20 mouse cellular contexts compared by ENCODE assay signal in the genomic region with DNA sequence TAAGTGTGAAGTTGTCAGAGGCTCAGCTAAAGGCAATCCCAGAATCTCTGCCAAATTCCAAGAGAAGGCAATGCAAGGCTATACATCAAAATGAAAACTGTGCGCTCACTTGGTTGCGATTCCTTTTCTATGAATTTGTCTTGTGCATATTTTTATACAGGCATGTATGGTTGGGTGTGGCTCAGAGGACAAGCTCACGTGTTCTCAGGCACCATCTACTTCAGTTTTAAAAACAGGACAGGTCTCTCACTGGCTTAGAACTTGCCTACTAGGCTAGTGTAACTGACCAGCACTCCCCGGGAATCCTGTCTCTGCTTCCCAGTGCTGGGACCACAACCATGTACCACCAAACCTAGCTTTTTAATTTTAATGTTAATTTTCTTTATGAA. TPM values are rescaled to one million over a fixed set of nuclear protein-coding genes. Genes with fewer than 3 reads are reported as not detected.
DNase-seq lines count a peak whose midpoint lies in the region; ATAC-seq and TF ChIP-seq lines count a peak whose summit lies in the region.
"Had no signal": no experiment of that assay in that cellular context is flagged by ENCODE, and none has a peak within 500 bp of the region (broad histone marks: within the 10 kb centered on the region; RNA-seq: fewer than 3 reads in every experiment).

No protein-coding gene starts in this region.

- no peak overlapping the region for H3K9ac ChIP-seq in forebrain, embryonic 13.5 days
- H3K9ac ChIP-seq in forebrain, embryonic 14.5 days (ENCODE audit: low read length), result no peak overlapping the region
- no peak overlapping the region for H3K9ac ChIP-seq in hindbrain, embryonic 16.5 days (ENCODE audit: low read depth, low read length)
- H3K9ac ChIP-seq: embryonic facial prominence, embryonic 13.5 days; heart, embryonic 12.5 days; limb, embryonic 13.5 days; midbrain, embryonic 15.5 days had no signal

- 78% methylated on average over 4 of the region's 4 CpGs for WGBS in forebrain, embryonic 13.5 days
- WGBS in forebrain, embryonic 14.5 days, result 77% methylated on average over 4 of the region's 4 CpGs
- WGBS in hindbrain, embryonic 16.5 days, result 82% methylated on average over 4 of the region's 4 CpGs
- 81% methylated on average over 4 of the region's 4 CpGs for WGBS in hindbrain, embryonic 10.5 days

- peaks cover 7% of the 10 kb centered on the region for H3K4me1 ChIP-seq in forebrain, embryonic 13.5 days
- no peaks in the 10 kb centered on the region for H3K4me1 ChIP-seq in forebrain, embryonic 14.5 days (ENCODE audit: control insufficient read depth, insufficient read depth, low read length)
- H3K4me1 ChIP-seq in hindbrain, embryonic 16.5 days (ENCODE audit: control insufficient read depth, insufficient read depth, low read depth, low read length), result peaks cover 4% of the 10 kb centered on the region
- H3K4me1 ChIP-seq in hindbrain, embryonic 10.5 days (replicated peaks), result no peaks in the 10 kb centered on the region
- H3K4me1 ChIP-seq in testis, adult 2 months (ENCODE audit: control insufficient read depth, insufficient read depth, low read length), result no peaks in the 10 kb centered on the region
- H3K4me1 ChIP-seq: heart, embryonic 12.5 days had no signal

- no peak overlapping the region for H3K4me2 ChIP-seq in forebrain, embryonic 13.5 days
- no peak overlapping the region for H3K4me2 ChIP-seq in forebrain, embryonic 14.5 days (ENCODE audit: low read length)
- no peak overlapping the region for H3K4me2 ChIP-seq in hindbrain, embryonic 16.5 days (ENCODE audit: low read length)
- H3K4me2 ChIP-seq: heart, embryonic 12.5 days; limb, embryonic 13.5 days; liver, embryonic 11.5 days had no signal

- H3K4me3 ChIP-seq in forebrain, embryonic 13.5 days, result no peak overlapping the region
- H3K4me3 ChIP-seq in forebrain, embryonic 14.5 days (ENCODE audit: low read depth, low read length), result no peak overlapping the region
- H3K4me3 ChIP-seq in hindbrain, embryonic 16.5 days (ENCODE audit: low read length), result no peak overlapping the region
- no peak overlapping the region for H3K4me3 ChIP-seq in hindbrain, embryonic 10.5 days
- peak overlapping the region; percentile 69 for H3K4me3 ChIP-seq in testis, adult 2 months (ENCODE audit: control insufficient read depth, low read depth, low read length)
- H3K4me3 ChIP-seq: embryonic facial prominence, embryonic 13.5 days; forebrain, embryonic 10.5 days; heart, embryonic 12.5 days; limb, embryonic 13.5 days; midbrain, embryonic 10.5 days; midbrain, embryonic 15.5 days had no signal

- H3K27me3 ChIP-seq in forebrain, embryonic 13.5 days, result no peaks in the 10 kb centered on the region
- H3K27me3 ChIP-seq in forebrain, embryonic 14.5 days (replicated peaks; ENCODE audit: control insufficient read depth, insufficient read depth, low read length), result no peaks in the 10 kb centered on the region
- no peaks in the 10 kb centered on the region for H3K27me3 ChIP-seq in hindbrain, embryonic 16.5 days (replicated peaks; ENCODE audit: control insufficient read depth, insufficient read depth, low read length)
- no peaks in the 10 kb centered on the region for H3K27me3 ChIP-seq in hindbrain, embryonic 10.5 days (ENCODE audit: insufficient read depth, poor library complexity, severe bottlenecking)
- H3K27me3 ChIP-seq in testis, adult 2 months (ENCODE audit: control insufficient read depth, insufficient read depth, low read length), result no peaks in the 10 kb centered on the region
- H3K27me3 ChIP-seq: embryonic facial prominence, embryonic 13.5 days; limb, embryonic 13.5 days; midbrain, embryonic 15.5 days had no signal

- ATAC-seq in forebrain, embryonic 13.5 days, result 0 out of 2 replicates have a peak, but pooled peaks have one; percentile 13
- ATAC-seq in forebrain, embryonic 14.5 days, result no peak; the same call in 1 of the 2 replicates
- peak; percentile 6; the same call in 1 of the 2 replicates for ATAC-seq in hindbrain, embryonic 16.5 days

- TF ChIP-seq POLR2A in testis, adult 2 months (IDR thresholded peaks at IDR 0.05; ENCODE audit: control insufficient read depth, low read depth, low read length), result no peak

- TF ChIP-seq CTCF in testis, adult 2 months (IDR thresholded peaks at IDR 0.05; ENCODE audit: control insufficient read depth, insufficient read depth, insufficient replicate concordance, low read depth, low read length), result no peak

- no peak overlapping the region for H3K27ac ChIP-seq in forebrain, embryonic 13.5 days
- no peak overlapping the region for H3K27ac ChIP-seq in forebrain, embryonic 14.5 days (ENCODE audit: low read depth, low read length)
- H3K27ac ChIP-seq in hindbrain, embryonic 16.5 days (ENCODE audit: low read depth, low read length), result no peak overlapping the region
- H3K27ac ChIP-seq in hindbrain, embryonic 10.5 days, result no peak overlapping the region
- H3K27ac ChIP-seq in testis, adult 2 months (ENCODE audit: control insufficient read depth, insufficient read depth, low read depth, low read length), result no peak overlapping the region
- H3K27ac ChIP-seq: embryonic facial prominence, embryonic 13.5 days; forebrain, embryonic 10.5 days; limb, embryonic 13.5 days; midbrain, embryonic 10.5 days had no signal

- no peaks in the 10 kb centered on the region for H3K9me3 ChIP-seq in forebrain, embryonic 13.5 days (replicated peaks)
- no peaks in the 10 kb centered on the region for H3K9me3 ChIP-seq in forebrain, embryonic 14.5 days (replicated peaks; ENCODE audit: control insufficient read depth, low read length)
- no peaks in the 10 kb centered on the region for H3K9me3 ChIP-seq in hindbrain, embryonic 16.5 days (ENCODE audit: control insufficient read depth, low read length)
- H3K9me3 ChIP-seq in hindbrain, embryonic 10.5 days, result no peaks in the 10 kb centered on the region
- H3K9me3 ChIP-seq: embryonic facial prominence, embryonic 13.5 days; forebrain, embryonic 10.5 days; heart, embryonic 12.5 days; limb, embryonic 13.5 days; midbrain, embryonic 10.5 days; midbrain, embryonic 15.5 days had no signal

- DNase-seq in forebrain, embryonic 14.5 days (ENCODE audit: low spot score), result no peak
- no peak for DNase-seq in hindbrain, embryonic 10.5 days (ENCODE audit: low spot score)
- no peak for DNase-seq in testis, postnatal 10 days (ENCODE audit: low spot score)
- DNase-seq in adrenal gland, postnatal 25 days, result no peak
- DNase-seq in kidney, postnatal 10 days, result no peak

- no peaks in the 10 kb centered on the region for H3K36me3 ChIP-seq in forebrain, embryonic 13.5 days (ENCODE audit: poor library complexity, severe bottlenecking)
- H3K36me3 ChIP-seq in forebrain, embryonic 14.5 days (ENCODE audit: control insufficient read depth, insufficient read depth, low read length), result no peaks in the 10 kb centered on the region
- no peaks in the 10 kb centered on the region for H3K36me3 ChIP-seq in hindbrain, embryonic 16.5 days (ENCODE audit: control insufficient read depth, insufficient read depth, low read length)
- H3K36me3 ChIP-seq in hindbrain, embryonic 10.5 days, result no peaks in the 10 kb centered on the region
- no peaks in the 10 kb centered on the region for H3K36me3 ChIP-seq in testis, adult 2 months (ENCODE audit: control insufficient read depth, insufficient read depth, low read length)
- H3K36me3 ChIP-seq: embryonic facial prominence, embryonic 13.5 days; forebrain, embryonic 10.5 days; heart, embryonic 12.5 days; limb, embryonic 13.5 days; midbrain, embryonic 10.5 days; midbrain, embryonic 15.5 days had no signal

RNA-seq across cellular contexts. Expression of a gene that starts 34.6 kb away (rescaled TPM):
- 3.9 and 4.2 TPM in 2 replicates for polyA plus RNA-seq in forebrain, embryonic 13.5 days (2015; fragmentation: Nextera tagmentation; extraction: Ambion mirVana)
- 5.3 and 5.7 TPM in 2 replicates for polyA plus RNA-seq in forebrain, embryonic 14.5 days (2014; fragmentation: Nextera tagmentation; extraction: Ambion mirVana)
- polyA plus RNA-seq in hindbrain, embryonic 16.5 days (2015; fragmentation: Nextera tagmentation; extraction: Ambion mirVana), result 7.3 and 7.4 TPM in 2 replicates
- polyA plus RNA-seq in hindbrain, embryonic 10.5 days (2016; fragmentation: Nextera tagmentation; extraction: Ambion mirVana), result 1.7 and 3.4 TPM in 2 replicates
- 2.2 and 2.3 TPM in 2 replicates for polyA plus RNA-seq in testis, adult 2 months (2012; rRNA removed)
- 6.7 and 7.8 TPM in 2 replicates for total RNA-seq in adrenal gland, postnatal 25 days (2021)

RNA-seq across cellular contexts. Expression of a gene that starts 35.2 kb away (rescaled TPM):
- polyA plus RNA-seq in forebrain, embryonic 13.5 days (2015; fragmentation: Nextera tagmentation; extraction: Ambion mirVana), result 0.37 and 1.6 TPM in 2 replicates
- polyA plus RNA-seq in forebrain, embryonic 14.5 days (2014; fragmentation: Nextera tagmentation; extraction: Ambion mirVana), result 0.19 TPM in 1 of 2 replicates, not detected in the other
- 0.39 and 0.43 TPM in 2 replicates for polyA plus RNA-seq in hindbrain, embryonic 16.5 days (2015; fragmentation: Nextera tagmentation; extraction: Ambion mirVana)
- polyA plus RNA-seq in hindbrain, embryonic 10.5 days (2016; fragmentation: Nextera tagmentation; extraction: Ambion mirVana), result not detected in 2 replicates
- polyA plus RNA-seq in testis, adult 2 months (2012; rRNA removed), result 101 and 121 TPM in 2 replicates
- 25.6 TPM in 1 of 2 replicates, not detected in the other for total RNA-seq in adrenal gland, postnatal 25 days (2021)
- total RNA-seq: common myeloid progenitor, adult 5-6 weeks; hematopoietic stem cell, adult 5-6 weeks had no signal
- polyA plus RNA-seq: forebrain, embryonic 10.5 days; kidney, adult 2 months; limb, embryonic 13.5 days; midbrain, embryonic 10.5 days; neural tube, embryonic 11.5 days; spleen, adult 2 months had no signal

RNA-seq across cellular contexts. Expression of a gene that starts 46.6 kb away (rescaled TPM):
- polyA plus RNA-seq in forebrain, embryonic 13.5 days (2015; fragmentation: Nextera tagmentation; extraction: Ambion mirVana), result 19.6 and 19.7 TPM in 2 replicates
- polyA plus RNA-seq in forebrain, embryonic 14.5 days (2014; fragmentation: Nextera tagmentation; extraction: Ambion mirVana), result 13.6 and 14.6 TPM in 2 replicates
- polyA plus RNA-seq in hindbrain, embryonic 16.5 days (2015; fragmentation: Nextera tagmentation; extraction: Ambion mirVana), result 12.7 and 13.2 TPM in 2 replicates
- 10.1 and 11.3 TPM in 2 replicates for polyA plus RNA-seq in hindbrain, embryonic 10.5 days (2016; fragmentation: Nextera tagmentation; extraction: Ambion mirVana)
- 120 and 127 TPM in 2 replicates for polyA plus RNA-seq in testis, adult 2 months (2012; rRNA removed)
- 15.4 and 21.5 TPM in 2 replicates for total RNA-seq in adrenal gland, postnatal 25 days (2021)

Comparison
In these comparisons a context has a peak if more than half of its experiments do, and no peak if none do; other contexts are left out.
1. RNA of a gene that starts 35.2 kb away (polyA plus RNA-seq): 101 to 121 TPM in testis, adult 2 months; 0.39 to 0.43 TPM in hindbrain, embryonic 16.5 days, 0.37 to 1.6 TPM in forebrain, embryonic 13.5 days, 0.19 TPM in forebrain, embryonic 14.5 days and not detected in hindbrain, embryonic 10.5 days; every median in the first group is over 10 times any median in the second.